Mouse (Mus musculus): Measurements from ENCODE around the gene Olig1. TPM values are rescaled to one million over a fixed set of nuclear protein-coding genes. Genes with fewer than 3 reads are reported as not detected.

Olig1 gene
- polyA plus RNA-seq, 1 experiment: 0.17 TPM

DNA sequence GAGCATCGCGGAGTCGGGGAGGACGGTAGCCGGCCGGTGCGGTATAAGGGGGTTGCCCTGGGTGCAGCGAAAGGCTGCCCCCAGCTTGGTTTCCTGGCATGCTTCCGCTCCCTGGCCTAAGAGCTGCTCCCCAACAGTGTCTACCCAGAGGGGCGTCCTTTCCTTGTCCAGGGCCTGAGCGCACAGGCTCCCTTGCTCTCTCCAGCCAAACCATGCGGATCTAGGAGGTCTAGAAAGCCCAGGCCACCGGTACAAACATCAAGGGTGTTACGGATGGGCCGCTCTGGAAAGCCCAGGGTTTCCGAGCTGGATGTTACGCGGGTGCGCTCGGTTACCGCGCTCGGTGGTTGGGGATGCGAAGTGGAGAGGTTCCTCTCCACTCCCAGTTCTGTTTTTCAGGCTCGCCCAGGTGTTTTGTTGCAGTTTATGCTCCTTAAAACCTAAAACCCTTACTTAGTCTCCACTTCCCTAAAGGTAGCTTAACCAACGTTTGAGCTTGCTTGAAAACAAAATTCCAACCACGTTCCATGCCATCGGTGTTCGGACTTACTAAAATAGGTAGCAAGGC is 1.5 kb downstream of the Olig1 start:
- H3K4me3 ChIP-seq (ENCODE audit: insufficient read depth, low read depth, low read length): no peak overlapping the region
- WGBS: 3% methylated on average over 29 of the region's 29 CpGs

DNA sequence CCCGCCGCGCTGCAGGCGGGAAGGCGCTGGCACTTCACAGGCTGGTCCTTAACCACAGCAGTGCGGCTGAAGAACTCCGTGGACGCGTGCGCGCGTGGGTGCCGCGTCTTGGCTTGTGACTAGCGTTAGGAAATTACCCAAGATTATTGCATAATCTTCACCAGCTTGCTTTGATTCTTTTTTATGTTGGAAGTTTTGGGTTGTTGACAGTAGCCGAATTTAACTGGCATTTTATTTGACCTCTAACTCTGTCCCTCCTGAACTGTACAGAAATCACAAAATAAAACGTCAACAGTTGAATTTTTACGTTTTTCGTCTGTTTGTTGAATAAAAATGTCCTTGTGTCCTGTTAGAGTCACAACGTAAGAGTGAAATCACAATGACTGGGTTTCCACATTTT is 2.1 kb downstream of the Olig1 start:
- no peak overlapping the region for H3K4me3 ChIP-seq (ENCODE audit: insufficient read depth, low read depth, low read length)
- no peaks in the 10 kb centered on the region for H3K36me3 ChIP-seq (ENCODE audit: control insufficient read depth, insufficient read depth, low read length)
- H3K27me3 ChIP-seq (replicated peaks; ENCODE audit: control insufficient read depth, insufficient read depth, low read length): peaks cover 4% of the 10 kb centered on the region
- 3% methylated on average over 20 of the region's 20 CpGs for WGBS
- no peaks in the 10 kb centered on the region for H3K4me1 ChIP-seq (ENCODE audit: control insufficient read depth, insufficient read depth, low read length)
- no peak overlapping the region for H3K27ac ChIP-seq (ENCODE audit: insufficient read depth, low read depth, low read length)
- DNase-seq: no peak
- TF ChIP-seq POLR2A (IDR thresholded peaks at IDR 0.05; ENCODE audit: low read depth, low read length): no peak
- TF ChIP-seq CTCF (conservative IDR thresholded peaks at IDR 0.05; ENCODE audit: insufficient read depth, insufficient read length, low read depth, low read length): no peak

More for the DNA sequence above, 1.5 kb downstream of the Olig1 start:
- DNase-seq: no peak
- H3K4me1 ChIP-seq (ENCODE audit: control insufficient read depth, insufficient read depth, low read length): no peaks in the 10 kb centered on the region
- H3K27me3 ChIP-seq (replicated peaks; ENCODE audit: control insufficient read depth, insufficient read depth, low read length): peaks cover 4% of the 10 kb centered on the region
- H3K27ac ChIP-seq (ENCODE audit: insufficient read depth, low read depth, low read length): no peak overlapping the region
- no peaks in the 10 kb centered on the region for H3K36me3 ChIP-seq (ENCODE audit: control insufficient read depth, insufficient read depth, low read length)
- no peak for TF ChIP-seq CTCF (conservative IDR thresholded peaks at IDR 0.05; ENCODE audit: insufficient read depth, insufficient read length, low read depth, low read length)
- TF ChIP-seq POLR2A (IDR thresholded peaks at IDR 0.05; ENCODE audit: low read depth, low read length): no peak

DNA sequence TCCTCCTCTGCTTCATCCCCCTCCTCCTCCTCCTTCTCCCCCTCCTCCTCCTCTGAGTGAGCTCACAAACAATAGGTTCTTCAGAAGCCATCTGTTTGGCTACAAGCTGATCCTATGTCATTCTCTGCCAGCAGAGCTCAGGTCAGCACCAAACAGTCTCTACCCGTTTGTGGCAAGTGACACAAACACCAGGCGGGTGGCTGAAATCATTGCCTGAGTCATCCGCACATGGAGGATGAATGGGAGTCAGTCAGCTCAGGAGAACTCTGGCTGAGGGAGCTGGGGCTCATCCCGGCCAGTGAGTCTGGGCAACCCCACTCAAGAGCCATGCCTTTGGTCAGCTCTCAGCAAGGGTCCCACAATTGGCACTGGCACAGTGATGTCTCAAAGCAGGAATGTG is 10.9 kb downstream of the Olig1 start:
- Histone ChIP-seq H3K27ac (ENCODE audit: insufficient read depth, low read depth, low read length) (no peak overlapping the region), H3K4me3 (ENCODE audit: insufficient read depth, low read depth, low read length) (no peak overlapping the region), H3K4me1 (ENCODE audit: control insufficient read depth, insufficient read depth, low read length) (no peaks in the 10 kb centered on the region), H3K27me3 (replicated peaks; ENCODE audit: control insufficient read depth, insufficient read depth, low read length) (no peaks in the 10 kb centered on the region), H3K36me3 (ENCODE audit: control insufficient read depth, insufficient read depth, low read length) (no peaks in the 10 kb centered on the region)
- no peak for DNase-seq
- TF ChIP-seq CTCF (conservative IDR thresholded peaks at IDR 0.05; ENCODE audit: insufficient read depth, insufficient read length, low read depth, low read length) (no peak), POLR2A (IDR thresholded peaks at IDR 0.05; ENCODE audit: low read depth, low read length) (no peak)
- 68% methylated on average over 4 of the region's 4 CpGs for WGBS

DNA sequence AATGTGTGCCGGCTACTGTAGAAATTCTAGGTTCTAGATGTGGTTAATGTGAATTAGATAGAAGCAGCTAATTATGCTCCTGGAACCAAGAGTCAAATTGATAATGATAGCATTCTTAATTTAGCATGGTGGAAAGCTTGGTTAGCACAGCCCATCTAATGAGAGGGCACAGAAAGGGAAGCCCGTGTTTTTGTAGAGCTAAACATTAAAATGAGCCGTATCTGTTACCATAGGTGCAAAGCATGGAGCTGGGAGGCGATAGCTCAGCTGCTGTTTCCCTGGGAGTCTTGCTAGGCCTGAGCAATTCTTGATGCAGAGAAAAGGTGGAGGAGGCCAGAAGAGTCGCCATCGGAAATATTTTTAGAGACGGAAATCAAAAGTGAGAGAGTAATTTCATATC is 22.5 kb downstream of the Olig1 start:
- H3K27me3 ChIP-seq (replicated peaks; ENCODE audit: control insufficient read depth, insufficient read depth, low read length): no peaks in the 10 kb centered on the region; the same call in 1 of the 2 replicates
- 51% methylated on average over 7 of the region's 7 CpGs for WGBS
- H3K4me1 ChIP-seq (ENCODE audit: control insufficient read depth, insufficient read depth, low read length): no peaks in the 10 kb centered on the region
- no peaks in the 10 kb centered on the region for H3K36me3 ChIP-seq (ENCODE audit: control insufficient read depth, insufficient read depth, low read length)
- no peak overlapping the region for H3K27ac ChIP-seq (ENCODE audit: insufficient read depth, low read depth, low read length)
- TF ChIP-seq CTCF (conservative IDR thresholded peaks at IDR 0.05; ENCODE audit: insufficient read depth, insufficient read length, low read depth, low read length): no peak
- TF ChIP-seq POLR2A (IDR thresholded peaks at IDR 0.05; ENCODE audit: low read depth, low read length): no peak
- DNase-seq: no peak
- H3K4me3 ChIP-seq (ENCODE audit: insufficient read depth, low read depth, low read length): no peak overlapping the region

DNA sequence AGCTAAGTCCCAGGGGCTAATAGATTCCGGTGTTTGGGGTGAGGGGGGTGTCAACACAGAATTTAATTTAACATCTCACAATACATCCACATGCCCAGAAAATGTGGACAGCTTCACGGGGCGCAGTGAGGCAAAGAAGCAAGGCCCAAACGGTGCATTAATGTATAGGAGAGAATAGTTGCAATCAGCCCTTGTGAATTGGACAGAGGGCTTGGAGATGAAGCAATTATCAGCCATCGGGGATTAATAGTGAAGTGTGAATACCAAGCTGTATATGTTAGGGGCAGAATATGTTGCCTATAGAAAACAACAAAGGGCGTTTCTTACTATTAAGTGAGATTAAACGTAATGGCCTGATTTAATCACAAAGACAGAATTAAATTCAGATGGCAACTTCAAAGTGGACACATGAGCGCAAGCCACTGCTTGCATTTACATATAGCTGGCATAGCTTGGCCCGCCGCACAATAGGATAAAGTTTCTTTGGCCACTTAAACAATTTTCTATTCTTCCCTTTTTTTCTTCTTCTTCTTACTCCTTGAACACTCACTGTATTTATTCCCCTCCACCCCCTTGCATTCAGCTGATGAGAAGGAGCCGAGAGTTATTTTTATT is 23.3 kb downstream of the Olig1 start:
- no peak for TF ChIP-seq POLR2A (IDR thresholded peaks at IDR 0.05; ENCODE audit: low read depth, low read length)
- no peak for TF ChIP-seq CTCF (conservative IDR thresholded peaks at IDR 0.05; ENCODE audit: insufficient read depth, insufficient read length, low read depth, low read length)
- DNase-seq: no peak
- Histone ChIP-seq H3K27me3 (replicated peaks; ENCODE audit: control insufficient read depth, insufficient read depth, low read length) (no peaks in the 10 kb centered on the region; the same call in 1 of the 2 replicates), H3K4me3 (ENCODE audit: insufficient read depth, low read depth, low read length) (no peak overlapping the region), H3K36me3 (ENCODE audit: control insufficient read depth, insufficient read depth, low read length) (no peaks in the 10 kb centered on the region), H3K27ac (ENCODE audit: insufficient read depth, low read depth, low read length) (no peak overlapping the region), H3K4me1 (ENCODE audit: control insufficient read depth, insufficient read depth, low read length) (no peaks in the 10 kb centered on the region)
- 84% methylated on average over 11 of the region's 11 CpGs for WGBS

DNA sequence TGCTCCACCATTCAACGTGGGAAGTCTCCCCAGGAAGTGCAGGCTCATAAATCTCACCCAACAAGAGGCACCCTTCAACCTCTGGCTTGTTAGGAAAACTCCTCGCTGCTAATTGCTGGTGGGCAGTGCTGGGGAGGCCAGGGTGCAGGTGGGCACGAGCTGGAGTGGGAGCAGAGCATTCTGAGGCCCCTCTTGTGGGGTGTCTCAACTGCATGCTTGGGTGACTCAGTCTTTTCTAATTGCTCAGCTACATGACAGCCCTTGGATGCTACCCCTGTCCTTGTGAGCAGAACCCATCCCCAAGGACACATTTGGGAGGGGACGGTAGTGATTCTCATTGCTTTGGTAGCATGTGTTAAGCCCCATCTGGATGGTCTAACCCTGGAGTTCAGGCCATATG is 28.2 kb downstream of the Olig1 start:
- H3K27me3 ChIP-seq (replicated peaks; ENCODE audit: control insufficient read depth, insufficient read depth, low read length): no peaks in the 10 kb centered on the region; the same call in 1 of the 2 replicates
- 4% methylated on average over 4 of the region's 4 CpGs for WGBS
- no peaks in the 10 kb centered on the region for H3K4me1 ChIP-seq (ENCODE audit: control insufficient read depth, insufficient read depth, low read length)
- no peak overlapping the region for H3K27ac ChIP-seq (ENCODE audit: insufficient read depth, low read depth, low read length)
- H3K36me3 ChIP-seq (ENCODE audit: control insufficient read depth, insufficient read depth, low read length): no peaks in the 10 kb centered on the region
- no peak for DNase-seq
- H3K4me3 ChIP-seq (ENCODE audit: insufficient read depth, low read depth, low read length): no peak overlapping the region
- TF ChIP-seq CTCF (conservative IDR thresholded peaks at IDR 0.05; ENCODE audit: insufficient read depth, insufficient read length, low read depth, low read length): no peak
- no peak for TF ChIP-seq POLR2A (IDR thresholded peaks at IDR 0.05; ENCODE audit: low read depth, low read length)

DNA sequence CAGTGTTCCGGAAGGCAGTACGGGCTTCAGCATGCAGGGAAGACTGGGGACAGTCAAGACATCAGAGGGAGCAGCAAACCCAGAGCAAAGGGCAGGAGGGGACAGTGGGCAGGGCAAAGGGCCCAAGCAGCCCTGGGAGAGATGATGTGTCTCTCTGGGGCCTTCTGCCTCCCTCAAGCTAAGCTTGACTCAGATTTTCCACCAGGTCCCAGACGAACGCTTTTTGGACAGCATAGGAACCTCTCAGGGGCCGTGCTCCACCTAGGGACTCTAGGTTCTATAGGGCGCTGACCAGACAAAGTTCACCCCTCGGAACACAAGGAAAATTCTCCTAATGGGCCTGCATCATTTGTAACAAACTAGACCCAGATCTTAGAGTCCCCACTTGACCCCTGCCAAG is 29.8 kb downstream of the Olig1 start:
- Histone ChIP-seq H3K27ac (ENCODE audit: insufficient read depth, low read depth, low read length) (no peak overlapping the region), H3K4me1 (ENCODE audit: control insufficient read depth, insufficient read depth, low read length) (no peaks in the 10 kb centered on the region), H3K27me3 (replicated peaks; ENCODE audit: control insufficient read depth, insufficient read depth, low read length) (no peaks in the 10 kb centered on the region), H3K36me3 (ENCODE audit: control insufficient read depth, insufficient read depth, low read length) (no peaks in the 10 kb centered on the region), H3K4me3 (ENCODE audit: insufficient read depth, low read depth, low read length) (no peak overlapping the region)
- no peak for DNase-seq
- TF ChIP-seq CTCF (conservative IDR thresholded peaks at IDR 0.05; ENCODE audit: insufficient read depth, insufficient read length, low read depth, low read length) (no peak), POLR2A (IDR thresholded peaks at IDR 0.05; ENCODE audit: low read depth, low read length) (no peak)
- WGBS: 91% methylated on average over 7 of the region's 7 CpGs

Data from kidney, adult 2 months (tissue).